Mouse (Mus musculus) splenic B cell, adult 2 months (primary cell): ENCODE measurements around the gene Tomm5.
"Not testable (repeated sequence)": the region's sequence is repeated elsewhere in the genome, so short reads cannot be mapped to it uniquely, and the experiment has no call there.

Experiments
- DNase-seq: peaks from one replicate; pipeline ENCODE4 v3.0.0-alpha.2; 2011; ENCODE audit warnings: low read depth, low spot score
- H3K27me3 ChIP-seq: 2 replicates; pipeline ENCODE4 v1.6.1; 2012; ENCODE audit warnings: mild to moderate bottlenecking, low read length, moderate library complexity, mixed read lengths; ENCODE audit not compliant: control insufficient read depth, poor library complexity, insufficient read depth, severe bottlenecking
- H3K36me3 ChIP-seq: 2 replicates; pipeline ENCODE4 v1.6.1; 2012; ENCODE audit warnings: mild to moderate bottlenecking, low read length, moderate library complexity, mixed read lengths; ENCODE audit not compliant: control insufficient read depth, poor library complexity, insufficient read depth, severe bottlenecking

Tomm5 gene

DNA sequence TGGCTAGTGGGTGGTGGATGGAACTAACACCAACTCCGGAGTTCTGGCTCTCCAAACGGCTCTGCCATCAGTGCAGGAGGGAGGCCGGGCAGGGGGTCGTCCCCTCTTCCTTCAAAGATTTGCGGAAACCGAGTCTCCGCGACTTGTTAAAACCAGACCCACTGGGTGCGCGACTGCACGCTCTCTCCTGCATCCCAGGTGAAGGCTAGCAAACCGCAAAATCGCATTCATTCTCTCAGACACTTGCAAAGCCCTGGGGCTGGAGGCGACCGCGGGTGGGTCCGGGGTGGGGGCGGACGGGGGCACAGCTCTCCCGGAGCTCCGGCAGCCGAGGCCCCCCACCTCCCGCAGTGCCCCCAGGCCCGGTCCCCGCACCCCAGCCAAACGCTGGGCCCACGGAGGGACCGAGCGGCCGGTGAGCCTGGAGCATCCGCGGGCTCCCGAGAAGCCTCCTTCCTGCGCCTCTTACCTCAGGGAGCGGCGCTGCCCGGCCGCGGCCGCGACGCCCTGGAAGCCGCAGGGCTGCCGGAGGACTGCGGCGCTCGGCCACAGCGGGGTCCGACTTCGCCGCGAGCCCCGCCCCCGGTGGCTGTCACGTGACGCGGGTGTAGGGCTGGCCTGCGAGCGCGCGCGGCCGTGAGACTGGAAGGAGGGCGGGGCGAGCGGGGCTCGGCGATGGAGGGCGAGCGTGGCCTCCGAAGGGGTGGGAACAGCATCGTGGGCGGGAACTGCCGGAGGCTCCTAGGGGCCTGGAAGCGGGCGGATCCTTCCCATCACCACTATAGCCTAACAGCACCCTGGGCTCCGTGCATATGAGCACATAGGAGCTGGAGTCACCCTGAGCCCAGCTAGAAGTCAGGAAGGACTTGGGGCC lies 23.7 kb downstream of the Tomm5 start, which contains the start of gene Fbxo10:
Fbxo10 (minus strand) TSS at position 584 of the 874 bp plus-strand sequence.
- Histone ChIP-seq H3K36me3 (no peaks in the 10 kb centered on the region), H3K27me3 (no peaks in the 10 kb centered on the region)
- DNase-seq: peak; percentile 83

GRCm38 (mm10) chr4:45083487-45083886 lies 24.4 kb downstream of the Tomm5 start:
- DNase-seq: no peak
- Histone ChIP-seq H3K36me3 (no peaks in the 10 kb centered on the region), H3K27me3 (no peaks in the 10 kb centered on the region)

GRCm38 (mm10) chr4:45082951-45083350 lies 25.0 kb downstream of the Tomm5 start:
- Histone ChIP-seq H3K27me3 (no peaks in the 10 kb centered on the region), H3K36me3 (no peaks in the 10 kb centered on the region)
- DNase-seq: no peak

GRCm38 (mm10) chr4:45081041-45081440 lies 26.9 kb downstream of the Tomm5 start:
- not testable (repeated sequence) for H3K36me3 ChIP-seq, H3K27me3 ChIP-seq, DNase-seq

DNA sequence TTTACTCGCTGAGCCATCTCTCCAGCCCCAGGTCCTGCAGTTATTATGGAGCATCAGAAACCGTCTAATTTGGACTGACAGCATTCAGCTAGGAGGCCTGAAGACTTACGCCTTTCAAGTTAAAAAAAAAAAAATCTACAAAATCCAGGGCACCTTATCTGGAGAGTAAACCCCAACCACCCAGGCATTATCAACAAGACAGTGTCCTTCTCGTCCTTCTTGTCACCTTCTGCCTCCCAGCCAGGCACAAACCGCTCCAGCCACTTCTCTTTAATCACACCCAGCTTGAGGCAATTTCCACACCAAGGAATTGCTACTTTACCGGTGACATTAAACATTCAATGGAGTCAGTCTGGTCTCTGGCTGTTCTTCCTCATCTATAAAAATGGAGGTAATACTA lies 34.4 kb downstream of the Tomm5 start:
- no peaks in the 10 kb centered on the region for H3K36me3 ChIP-seq
- no peak for DNase-seq
- no peaks in the 10 kb centered on the region for H3K27me3 ChIP-seq

GRCm38 (mm10) chr4:45072261-45072973 lies 35.5 kb downstream of the Tomm5 start:
- no peaks in the 10 kb centered on the region for H3K27me3 ChIP-seq
- H3K36me3 ChIP-seq: no peaks in the 10 kb centered on the region
- DNase-seq: no peak

DNA sequence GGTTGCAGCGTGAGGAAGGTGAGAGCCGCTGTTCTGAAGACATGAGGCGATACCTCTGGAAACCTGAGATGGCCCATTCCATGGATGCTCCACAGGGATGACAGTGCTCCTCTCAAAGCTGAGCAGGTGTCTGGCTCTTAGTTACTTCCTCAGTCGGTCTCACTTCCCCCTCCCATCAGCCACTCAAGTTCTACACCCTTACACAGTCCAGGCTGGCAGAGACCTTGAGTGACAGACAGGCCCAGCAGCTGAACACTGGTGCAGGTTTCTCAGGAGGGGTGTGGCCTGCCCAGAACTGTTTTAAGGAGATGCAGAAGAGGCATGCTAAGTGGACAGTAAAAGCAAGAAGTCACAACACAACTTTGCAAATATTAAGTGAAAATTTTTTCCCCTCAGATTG lies 40.2 kb downstream of the Tomm5 start:
- peak; percentile 51 for DNase-seq
- H3K27me3 ChIP-seq: no peaks in the 10 kb centered on the region
- H3K36me3 ChIP-seq: no peaks in the 10 kb centered on the region

GRCm38 (mm10) chr4:45066036-45066730 lies 41.7 kb downstream of the Tomm5 start:
- no peaks in the 10 kb centered on the region for H3K36me3 ChIP-seq
- no peaks in the 10 kb centered on the region for H3K27me3 ChIP-seq
- DNase-seq: peak; percentile 45

DNA sequence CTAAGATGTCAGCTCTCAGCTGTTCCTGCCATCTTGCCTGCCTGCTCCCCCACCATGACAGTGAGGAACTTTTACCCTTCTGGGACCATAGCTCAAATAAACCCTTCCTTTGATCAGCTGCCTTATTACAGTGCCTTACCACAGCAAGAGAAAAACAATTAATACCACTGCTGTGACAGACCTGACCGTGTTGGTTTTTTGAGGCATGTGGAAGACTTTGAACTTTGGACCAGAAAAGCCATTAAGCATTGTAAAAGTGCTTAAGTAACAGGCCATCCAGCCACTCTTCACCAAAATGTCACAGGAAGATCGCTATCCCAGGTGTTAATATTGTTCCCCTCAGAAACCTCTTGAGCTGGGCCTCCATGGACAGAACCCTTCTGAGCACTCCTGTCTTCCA lies 43.3 kb downstream of the Tomm5 start:
- H3K36me3 ChIP-seq: no peaks in the 10 kb centered on the region
- DNase-seq: no peak
- no peaks in the 10 kb centered on the region for H3K27me3 ChIP-seq

DNA sequence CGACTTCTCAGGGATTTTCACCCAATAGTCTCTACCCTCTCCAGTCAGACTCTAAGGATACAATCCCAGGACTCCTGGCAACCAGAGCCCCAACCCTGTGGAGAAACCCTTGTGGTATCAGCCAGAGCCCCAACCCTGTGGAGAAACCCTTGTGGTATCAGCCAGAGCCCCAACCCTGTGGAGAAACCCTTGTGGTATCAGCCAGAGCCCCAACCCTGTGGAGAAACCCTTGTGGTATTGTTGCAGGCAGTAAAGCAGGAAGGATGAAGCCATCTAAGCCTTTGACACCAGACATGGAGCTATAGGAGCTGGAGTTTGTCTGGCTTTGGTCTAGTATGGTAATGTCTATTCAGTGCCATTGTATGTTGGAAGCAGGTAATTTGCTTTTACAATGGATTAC lies 44.1 kb downstream of the Tomm5 start:
- H3K36me3 ChIP-seq, DNase-seq, H3K27me3 ChIP-seq: not testable (repeated sequence)

DNA sequence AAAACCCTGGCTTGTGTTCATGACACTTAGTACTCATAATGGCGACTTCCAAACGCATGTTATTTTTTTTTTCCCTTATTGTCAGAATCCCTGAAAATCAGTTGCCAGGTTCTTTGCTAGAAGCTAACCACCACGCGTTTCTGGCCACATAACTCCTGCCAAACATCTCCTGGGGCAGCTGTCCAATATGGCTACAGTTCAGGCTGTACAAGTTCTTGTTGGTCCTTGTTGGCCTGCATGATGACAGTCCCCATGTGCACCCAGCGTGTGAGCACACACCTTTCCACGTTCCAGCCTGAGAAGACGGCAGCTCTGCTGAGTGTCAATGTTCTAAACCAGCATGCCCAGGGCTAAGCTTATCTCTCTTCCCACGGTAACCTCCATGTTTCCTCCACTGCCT lies 52.5 kb downstream of the Tomm5 start:
- H3K36me3 ChIP-seq: no peaks in the 10 kb centered on the region
- no peak for DNase-seq
- no peaks in the 10 kb centered on the region for H3K27me3 ChIP-seq
